Mouse (Mus musculus): ENCODE measurements around the gene Olfr414. TPM values are rescaled to one million over a fixed set of nuclear protein-coding genes. Genes with fewer than 3 reads are reported as not detected.

Olfr414 gene
- polyA plus RNA-seq (2015; fragmentation: Nextera tagmentation; extraction: Ambion mirVana): not detected in 2 replicates

- H3K9me3 ChIP-seq (ENCODE audit: low read length): no peaks in the 10 kb centered on the region
- WGBS: 81% methylated on average over 1 of the region's 1 CpGs
- ATAC-seq (ENCODE audit: low FRiP score, low TSS enrichment): no peak
Observed at GRCm38 (mm10) chr1:174423764-174424163, at the start of gene Olfr414. Gene Olfr414, plus strand, starts transcription at chr1:174424064.

GRCm38 (mm10) chr1:174390746-174391145, 33.1 kb upstream of the Olfr414 start, which contains the start of gene Olfr248:
Gene Olfr248, plus strand, starts transcription at chr1:174391046.
- Histone ChIP-seq H3K27ac (ENCODE audit: low read length) (no peak within 1 kb of the TSS), H3K9ac (replicated peaks; ENCODE audit: low read length) (no peak within 1 kb of the TSS), H3K4me3 (ENCODE audit: low read length) (no peak within 1 kb of the TSS), H3K36me3 (ENCODE audit: insufficient read depth, low read length) (no peaks in the 10 kb centered on the region), H3K4me2 (replicated peaks; ENCODE audit: low read depth, low read length) (no peak within 1 kb of the TSS), H3K9me3 (ENCODE audit: low read length) (no peaks in the 10 kb centered on the region), H3K27me3 (ENCODE audit: insufficient read depth, low read length) (no peaks in the 10 kb centered on the region), H3K4me1 (ENCODE audit: insufficient read depth, low read length) (no peaks in the 10 kb centered on the region)
- ATAC-seq (ENCODE audit: low FRiP score, low TSS enrichment): no peak
- WGBS: 94% methylated on average over 2 of the region's 2 CpGs

More at GRCm38 (mm10) chr1:174423764-174424163, at the start of gene Olfr414:
- no peak within 1 kb of the TSS for H3K4me2 ChIP-seq (replicated peaks; ENCODE audit: low read depth, low read length)
- no peak within 1 kb of the TSS for H3K27ac ChIP-seq (ENCODE audit: low read length)
- no peaks in the 10 kb centered on the region for H3K4me1 ChIP-seq (ENCODE audit: insufficient read depth, low read length)
- H3K4me3 ChIP-seq (ENCODE audit: low read length): no peak within 1 kb of the TSS
- H3K9ac ChIP-seq (replicated peaks; ENCODE audit: low read length): no peak within 1 kb of the TSS
- no peaks in the 10 kb centered on the region for H3K27me3 ChIP-seq (ENCODE audit: insufficient read depth, low read length)
- no peaks in the 10 kb centered on the region for H3K36me3 ChIP-seq (ENCODE audit: insufficient read depth, low read length)

GRCm38 (mm10) chr1:174422959-174423358, 905 bp upstream of the Olfr414 start:
- Histone ChIP-seq H3K4me2 (replicated peaks; ENCODE audit: low read depth, low read length) (no peak overlapping the region), H3K9ac (replicated peaks; ENCODE audit: low read length) (no peak overlapping the region), H3K27me3 (ENCODE audit: insufficient read depth, low read length) (no peaks in the 10 kb centered on the region), H3K4me1 (ENCODE audit: insufficient read depth, low read length) (no peaks in the 10 kb centered on the region), H3K9me3 (ENCODE audit: low read length) (no peaks in the 10 kb centered on the region), H3K36me3 (ENCODE audit: insufficient read depth, low read length) (no peaks in the 10 kb centered on the region), H3K4me3 (ENCODE audit: low read length) (no peak overlapping the region), H3K27ac (ENCODE audit: low read length) (no peak overlapping the region)
- ATAC-seq (ENCODE audit: low FRiP score, low TSS enrichment): no peak
- 86% methylated on average over 4 of the region's 4 CpGs for WGBS

GRCm38 (mm10) chr1:174426180-174426986, 2.5 kb downstream of the Olfr414 start:
- no peaks in the 10 kb centered on the region for H3K27me3 ChIP-seq (ENCODE audit: insufficient read depth, low read length)
- 59% methylated on average over 3 of the region's 3 CpGs for WGBS
- H3K4me3 ChIP-seq (ENCODE audit: low read length): no peak overlapping the region
- H3K4me2 ChIP-seq (replicated peaks; ENCODE audit: low read depth, low read length): no peak overlapping the region
- no peak overlapping the region for H3K9ac ChIP-seq (replicated peaks; ENCODE audit: low read length)
- no peaks in the 10 kb centered on the region for H3K36me3 ChIP-seq (ENCODE audit: insufficient read depth, low read length)
- H3K27ac ChIP-seq (ENCODE audit: low read length): no peak overlapping the region
- no peaks in the 10 kb centered on the region for H3K4me1 ChIP-seq (ENCODE audit: insufficient read depth, low read length)
- ATAC-seq (ENCODE audit: low FRiP score, low TSS enrichment): no peak
- no peaks in the 10 kb centered on the region for H3K9me3 ChIP-seq (ENCODE audit: low read length)

GRCm38 (mm10) chr1:174427402-174427801, 3.5 kb downstream of the Olfr414 start:
- no peaks in the 10 kb centered on the region for H3K9me3 ChIP-seq (ENCODE audit: low read length)
- H3K4me1 ChIP-seq (ENCODE audit: insufficient read depth, low read length): no peaks in the 10 kb centered on the region
- no peak overlapping the region for H3K4me2 ChIP-seq (replicated peaks; ENCODE audit: low read depth, low read length)
- 92% methylated on average over 1 of the region's 1 CpGs for WGBS
- H3K27me3 ChIP-seq (ENCODE audit: insufficient read depth, low read length): no peaks in the 10 kb centered on the region
- no peak overlapping the region for H3K27ac ChIP-seq (ENCODE audit: low read length)
- H3K9ac ChIP-seq (replicated peaks; ENCODE audit: low read length): no peak overlapping the region
- H3K36me3 ChIP-seq (ENCODE audit: insufficient read depth, low read length): no peaks in the 10 kb centered on the region
- no peak overlapping the region for H3K4me3 ChIP-seq (ENCODE audit: low read length)
- ATAC-seq (ENCODE audit: low FRiP score, low TSS enrichment): no peak

GRCm38 (mm10) chr1:174428407-174428806, 4.5 kb downstream of the Olfr414 start:
- no peaks in the 10 kb centered on the region for H3K27me3 ChIP-seq (ENCODE audit: insufficient read depth, low read length)
- H3K4me1 ChIP-seq (ENCODE audit: insufficient read depth, low read length): no peaks in the 10 kb centered on the region
- 93% methylated on average over 2 of the region's 2 CpGs for WGBS
- H3K9ac ChIP-seq (replicated peaks; ENCODE audit: low read length): no peak overlapping the region
- H3K27ac ChIP-seq (ENCODE audit: low read length): no peak overlapping the region
- H3K4me2 ChIP-seq (replicated peaks; ENCODE audit: low read depth, low read length): no peak overlapping the region
- ATAC-seq (ENCODE audit: low FRiP score, low TSS enrichment): no peak
- no peaks in the 10 kb centered on the region for H3K36me3 ChIP-seq (ENCODE audit: insufficient read depth, low read length)
- H3K9me3 ChIP-seq (ENCODE audit: low read length): no peaks in the 10 kb centered on the region
- H3K4me3 ChIP-seq (ENCODE audit: low read length): no peak overlapping the region

- WGBS: 36% methylated on average over 1 of the region's 1 CpGs
Observed at GRCm38 (mm10) chr1:174434121-174434520, 10.3 kb downstream of the Olfr414 start.

GRCm38 (mm10) chr1:174441782-174442181, 17.9 kb downstream of the Olfr414 start, which contains the start of gene Olfr220:
Gene Olfr220, plus strand, starts transcription at chr1:174442082.
- WGBS: 48% methylated on average over 1 of the region's 1 CpGs
- no peaks in the 10 kb centered on the region for H3K36me3 ChIP-seq (ENCODE audit: insufficient read depth, low read length)
- no peaks in the 10 kb centered on the region for H3K27me3 ChIP-seq (ENCODE audit: insufficient read depth, low read length)
- H3K4me1 ChIP-seq (ENCODE audit: insufficient read depth, low read length): no peaks in the 10 kb centered on the region
- H3K27ac ChIP-seq (ENCODE audit: low read length): no peak within 1 kb of the TSS
- H3K9ac ChIP-seq (replicated peaks; ENCODE audit: low read length): no peak within 1 kb of the TSS
- no peak within 1 kb of the TSS for H3K4me2 ChIP-seq (replicated peaks; ENCODE audit: low read depth, low read length)
- no peak for ATAC-seq (ENCODE audit: low FRiP score, low TSS enrichment)
- no peaks in the 10 kb centered on the region for H3K9me3 ChIP-seq (ENCODE audit: low read length)
- no peak within 1 kb of the TSS for H3K4me3 ChIP-seq (ENCODE audit: low read length)

More at GRCm38 (mm10) chr1:174434121-174434520, 10.3 kb downstream of the Olfr414 start:
- Histone ChIP-seq H3K4me2 (replicated peaks; ENCODE audit: low read depth, low read length) (no peak overlapping the region), H3K4me1 (ENCODE audit: insufficient read depth, low read length) (no peaks in the 10 kb centered on the region), H3K27me3 (ENCODE audit: insufficient read depth, low read length) (no peaks in the 10 kb centered on the region), H3K4me3 (ENCODE audit: low read length) (no peak overlapping the region), H3K36me3 (ENCODE audit: insufficient read depth, low read length) (no peaks in the 10 kb centered on the region), H3K27ac (ENCODE audit: low read length) (no peak overlapping the region), H3K9ac (replicated peaks; ENCODE audit: low read length) (no peak overlapping the region), H3K9me3 (ENCODE audit: low read length) (no peaks in the 10 kb centered on the region)
- ATAC-seq (ENCODE audit: low FRiP score, low TSS enrichment): no peak

GRCm38 (mm10) chr1:174455100-174455499, 31.2 kb downstream of the Olfr414 start:
- H3K27me3 ChIP-seq (ENCODE audit: insufficient read depth, low read length): no peaks in the 10 kb centered on the region
- 84% methylated on average over 2 of the region's 2 CpGs for WGBS

GRCm38 (mm10) chr1:174465385-174465784, 41.5 kb downstream of the Olfr414 start:
- H3K36me3 ChIP-seq (ENCODE audit: insufficient read depth, low read length): no peaks in the 10 kb centered on the region
- no peak overlapping the region for H3K27ac ChIP-seq (ENCODE audit: low read length)
- 85% methylated on average over 3 of the region's 3 CpGs for WGBS
- ATAC-seq (ENCODE audit: low FRiP score, low TSS enrichment): no peak
- no peaks in the 10 kb centered on the region for H3K9me3 ChIP-seq (ENCODE audit: low read length)
- H3K4me1 ChIP-seq (ENCODE audit: insufficient read depth, low read length): no peaks in the 10 kb centered on the region
- no peaks in the 10 kb centered on the region for H3K27me3 ChIP-seq (ENCODE audit: insufficient read depth, low read length)
- no peak overlapping the region for H3K4me3 ChIP-seq (ENCODE audit: low read length)
- no peak overlapping the region for H3K9ac ChIP-seq (replicated peaks; ENCODE audit: low read length)
- no peak overlapping the region for H3K4me2 ChIP-seq (replicated peaks; ENCODE audit: low read depth, low read length)

More at GRCm38 (mm10) chr1:174455100-174455499, 31.2 kb downstream of the Olfr414 start:
- no peaks in the 10 kb centered on the region for H3K9me3 ChIP-seq (ENCODE audit: low read length)
- no peak overlapping the region for H3K27ac ChIP-seq (ENCODE audit: low read length)
- H3K9ac ChIP-seq (replicated peaks; ENCODE audit: low read length): no peak overlapping the region
- H3K36me3 ChIP-seq (ENCODE audit: insufficient read depth, low read length): no peaks in the 10 kb centered on the region
- no peak overlapping the region for H3K4me3 ChIP-seq (ENCODE audit: low read length)
- H3K4me2 ChIP-seq (replicated peaks; ENCODE audit: low read depth, low read length): no peak overlapping the region
- no peak for ATAC-seq (ENCODE audit: low FRiP score, low TSS enrichment)
- no peaks in the 10 kb centered on the region for H3K4me1 ChIP-seq (ENCODE audit: insufficient read depth, low read length)
